Mouse (Mus musculus) liver, embryonic 12.5 days (tissue): ENCODE data around the gene Tnfrsf1a. TPM values are rescaled to one million over a fixed set of nuclear protein-coding genes. Genes with fewer than 3 reads are reported as not detected.

Experiments
- ATAC-seq: fragments of 200-750 bp; cut with Nextera tagmentation; 2 replicates; pipeline ENCODE4 v1.8.0; 2017; ENCODE audit warnings: moderate number of reproducible peaks, mild to moderate bottlenecking, moderate library complexity
- H3K27ac ChIP-seq: fragments of 300-500 bp; sonication (generic); 2 replicates; pipeline ENCODE4 v1.5.1; 2016; ENCODE audit warnings: mild to moderate bottlenecking
- H3K27me3 ChIP-seq: fragments of 300-500 bp; sonication (generic); replicated peaks from 2 replicates; pipeline ENCODE4 v1.6.1; 2016; ENCODE audit warnings: mild to moderate bottlenecking, moderate library complexity
- H3K36me3 ChIP-seq: fragments of 300-500 bp; sonication (generic); 2 replicates; pipeline ENCODE4 v1.6.1; 2016; ENCODE audit warnings: mild to moderate bottlenecking, moderate library complexity
- H3K4me1 ChIP-seq: fragments of 300-500 bp; sonication (generic); 2 replicates; pipeline ENCODE4 v1.6.1; 2016
- H3K4me2 ChIP-seq: fragments of 300-500 bp; sonication (generic); 2 replicates; pipeline ENCODE4 v1.6.1; 2016; ENCODE audit warnings: mild to moderate bottlenecking, moderate library complexity
- H3K4me3 ChIP-seq: fragments of 300-500 bp; sonication (generic); 2 replicates; pipeline ENCODE4 v1.5.1; 2016; ENCODE audit warnings: mild to moderate bottlenecking, moderate library complexity
- H3K9ac ChIP-seq: fragments of 300-500 bp; sonication (generic); 2 replicates; pipeline ENCODE4 v1.6.1; 2016; ENCODE audit warnings: mild to moderate bottlenecking, moderate library complexity
- H3K9me3 ChIP-seq: fragments of 300-500 bp; sonication (generic); replicated peaks from 2 replicates; pipeline ENCODE4 v1.6.1; 2016; ENCODE audit warnings: mild to moderate bottlenecking, moderate library complexity
- WGBS: fragments of 180-500 bp; shearing (Covaris S2); methylation state at CpG from one replicate; pipeline ENCODE4 v1.1.7; 2016; ENCODE audit not compliant: insufficient replicate concordance; 5-methylcytosine and 5-hydroxymethylcytosine counted together
- polyA plus RNA-seq: library from polyadenylated mRNA; unstranded; fragments of >200 nt; fragmentation: Nextera tagmentation; extraction: Ambion mirVana; gene quantifications from 2 replicates; pipeline ENCODE4 v1.2.1, GENCODE M21; 2016

Gene Tnfrsf1a
- polyA plus RNA-seq, 1 experiment from 2014 or later, result 23.0 TPM

- Histone ChIP-seq H3K9me3 (no peaks in the 10 kb centered on the region), H3K36me3 (peaks cover 17% of the 10 kb centered on the region), H3K27ac (peak within 1 kb of the TSS; percentile 71), H3K4me3 (peak within 1 kb of the TSS; percentile 53), H3K9ac (peak within 1 kb of the TSS; percentile 60), H3K4me2 (peak within 1 kb of the TSS; percentile 69), H3K27me3 (peaks cover 24% of the 10 kb centered on the region), H3K4me1 (peaks cover 27% of the 10 kb centered on the region)
- ATAC-seq, result peak; percentile 77
- WGBS, result 2% methylated on average over 36 of the region's 46 CpGs
Measured at GRCm38 (mm10) chr6:125313546-125314230, 35.5 kb upstream of the Tnfrsf1a start, which contains the start of gene Ltbr. Gene Ltbr (minus strand): TSS chr6:125313885.

DNA sequence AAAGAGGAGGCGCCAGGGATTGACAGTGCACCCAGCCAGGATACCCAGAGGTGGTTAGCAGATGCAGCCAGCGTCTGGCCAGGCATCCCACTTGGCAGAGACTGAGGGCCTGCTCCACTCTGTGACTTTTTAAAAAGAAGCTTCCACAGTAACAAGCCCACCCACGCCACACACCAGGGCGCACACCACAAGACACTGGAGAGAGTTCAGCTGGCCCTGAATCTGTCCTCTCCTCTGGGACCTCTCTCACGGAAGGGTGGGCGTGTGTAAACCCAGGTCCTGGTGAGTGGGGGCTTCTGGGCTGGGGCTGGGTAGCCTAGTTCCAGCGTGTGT lies 35.0 kb upstream of the Tnfrsf1a start:
- peaks cover 27% of the 10 kb centered on the region for H3K4me1 ChIP-seq
- peaks cover 28% of the 10 kb centered on the region for H3K27me3 ChIP-seq
- peaks cover 12% of the 10 kb centered on the region for H3K36me3 ChIP-seq
- peak overlapping the region; percentile 53 for H3K4me3 ChIP-seq
- H3K9me3 ChIP-seq, result no peaks in the 10 kb centered on the region
- 0 out of 2 replicates have a peak overlapping the region, but pooled peaks have one; percentile 60 for H3K9ac ChIP-seq
- peak; percentile 6 for ATAC-seq
- H3K27ac ChIP-seq, result peak overlapping the region; percentile 71; the same call in 1 of the 2 replicates
- WGBS, result 47% methylated on average over 7 of the region's 7 CpGs
- peak overlapping the region; percentile 69 for H3K4me2 ChIP-seq

DNA sequence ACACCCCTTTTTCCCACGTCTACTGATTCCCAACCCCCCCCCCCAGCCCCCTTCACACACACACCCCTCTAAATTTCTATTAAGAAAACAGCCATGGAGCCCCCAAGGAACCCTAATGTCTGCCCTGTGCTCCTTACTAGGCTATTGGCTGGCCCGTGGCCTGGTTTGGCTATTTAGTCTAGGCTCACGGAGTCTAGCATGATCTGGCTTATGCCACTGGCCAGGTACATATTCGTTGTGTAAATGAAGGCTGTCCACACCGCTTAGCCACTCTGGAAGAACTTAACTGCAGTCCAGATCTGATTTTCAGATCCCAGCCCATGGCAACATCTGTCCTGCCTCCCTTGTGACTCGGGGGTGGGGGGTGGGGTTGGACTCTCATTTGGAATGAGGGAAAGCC lies 34.4 kb upstream of the Tnfrsf1a start:
- Histone ChIP-seq H3K4me2 (no peak overlapping the region), H3K4me3 (no peak overlapping the region), H3K9ac (no peak overlapping the region), H3K36me3 (peaks cover 7% of the 10 kb centered on the region; the same call in 1 of the 2 replicates), H3K27me3 (peaks cover 34% of the 10 kb centered on the region), H3K9me3 (no peaks in the 10 kb centered on the region), H3K4me1 (peaks cover 24% of the 10 kb centered on the region), H3K27ac (no peak overlapping the region)
- no peak for ATAC-seq
- 61% methylated on average over 6 of the region's 6 CpGs for WGBS

GRCm38 (mm10) chr6:125317077-125317476 lies 32.1 kb upstream of the Tnfrsf1a start:
- 69% methylated on average over 7 of the region's 7 CpGs for WGBS
- Histone ChIP-seq H3K4me3 (no peak overlapping the region), H3K4me2 (no peak overlapping the region), H3K27ac (no peak overlapping the region), H3K9me3 (no peaks in the 10 kb centered on the region), H3K27me3 (peaks cover 57% of the 10 kb centered on the region), H3K36me3 (no peaks in the 10 kb centered on the region), H3K9ac (no peak overlapping the region), H3K4me1 (peaks cover 26% of the 10 kb centered on the region)
- ATAC-seq, result no peak

- H3K4me3 ChIP-seq, result no peak overlapping the region
- 48% methylated on average over 15 of the region's 15 CpGs for WGBS
- peaks cover 57% of the 10 kb centered on the region for H3K27me3 ChIP-seq
- no peak overlapping the region for H3K4me2 ChIP-seq
- ATAC-seq, result no peak
- H3K27ac ChIP-seq, result no peak overlapping the region
- H3K4me1 ChIP-seq, result peaks cover 8% of the 10 kb centered on the region
- no peaks in the 10 kb centered on the region for H3K9me3 ChIP-seq
- H3K9ac ChIP-seq, result no peak overlapping the region
- H3K36me3 ChIP-seq, result no peaks in the 10 kb centered on the region
Measured at GRCm38 (mm10) chr6:125318981-125319918, 29.9 kb upstream of the Tnfrsf1a start.

DNA sequence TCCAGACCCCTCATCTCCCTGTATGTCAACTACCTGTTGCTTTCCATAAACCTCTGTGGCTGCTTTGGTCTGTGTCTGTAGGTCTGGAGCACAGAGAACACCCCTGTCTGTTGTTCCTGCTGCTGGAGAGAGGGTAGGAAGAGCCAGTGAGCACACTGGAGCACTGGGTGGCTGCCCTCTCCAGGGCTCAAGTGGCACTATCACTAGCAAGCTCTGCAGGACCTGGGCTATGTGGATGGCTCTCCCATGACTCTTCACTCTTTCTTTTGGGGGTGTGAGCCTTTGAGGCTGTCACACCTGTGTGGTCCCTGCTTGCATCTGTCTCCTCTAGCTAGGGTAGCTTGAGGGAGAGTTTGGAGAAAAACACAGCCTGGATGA lies 29.3 kb upstream of the Tnfrsf1a start:
- no peaks in the 10 kb centered on the region for H3K9me3 ChIP-seq
- no peak overlapping the region for H3K9ac ChIP-seq
- ATAC-seq, result no peak
- H3K4me2 ChIP-seq, result no peak overlapping the region
- peaks cover 5% of the 10 kb centered on the region; the same call in 1 of the 2 replicates for H3K4me1 ChIP-seq
- peaks cover 56% of the 10 kb centered on the region for H3K27me3 ChIP-seq
- H3K27ac ChIP-seq, result no peak overlapping the region
- no peak overlapping the region for H3K4me3 ChIP-seq
- H3K36me3 ChIP-seq, result no peaks in the 10 kb centered on the region

- H3K9ac ChIP-seq, result no peak within 1 kb of the TSS
- H3K27ac ChIP-seq, result no peak within 1 kb of the TSS
- no peak within 1 kb of the TSS for H3K4me3 ChIP-seq
- ATAC-seq, result no peak
- peak within 1 kb of the TSS; percentile 13; the same call in 1 of the 2 replicates for H3K4me2 ChIP-seq
- no peaks in the 10 kb centered on the region for H3K36me3 ChIP-seq
- no peaks in the 10 kb centered on the region for H3K9me3 ChIP-seq
- peaks cover 5% of the 10 kb centered on the region; the same call in 1 of the 2 replicates for H3K4me1 ChIP-seq
- 55% methylated on average over 1 of the region's 1 CpGs for WGBS
- H3K27me3 ChIP-seq, result peaks cover 56% of the 10 kb centered on the region
Measured at GRCm38 (mm10) chr6:125320323-125320722, 28.8 kb upstream of the Tnfrsf1a start, which contains the start of gene Scnn1a. Gene Scnn1a (plus strand): TSS chr6:125320659.

DNA sequence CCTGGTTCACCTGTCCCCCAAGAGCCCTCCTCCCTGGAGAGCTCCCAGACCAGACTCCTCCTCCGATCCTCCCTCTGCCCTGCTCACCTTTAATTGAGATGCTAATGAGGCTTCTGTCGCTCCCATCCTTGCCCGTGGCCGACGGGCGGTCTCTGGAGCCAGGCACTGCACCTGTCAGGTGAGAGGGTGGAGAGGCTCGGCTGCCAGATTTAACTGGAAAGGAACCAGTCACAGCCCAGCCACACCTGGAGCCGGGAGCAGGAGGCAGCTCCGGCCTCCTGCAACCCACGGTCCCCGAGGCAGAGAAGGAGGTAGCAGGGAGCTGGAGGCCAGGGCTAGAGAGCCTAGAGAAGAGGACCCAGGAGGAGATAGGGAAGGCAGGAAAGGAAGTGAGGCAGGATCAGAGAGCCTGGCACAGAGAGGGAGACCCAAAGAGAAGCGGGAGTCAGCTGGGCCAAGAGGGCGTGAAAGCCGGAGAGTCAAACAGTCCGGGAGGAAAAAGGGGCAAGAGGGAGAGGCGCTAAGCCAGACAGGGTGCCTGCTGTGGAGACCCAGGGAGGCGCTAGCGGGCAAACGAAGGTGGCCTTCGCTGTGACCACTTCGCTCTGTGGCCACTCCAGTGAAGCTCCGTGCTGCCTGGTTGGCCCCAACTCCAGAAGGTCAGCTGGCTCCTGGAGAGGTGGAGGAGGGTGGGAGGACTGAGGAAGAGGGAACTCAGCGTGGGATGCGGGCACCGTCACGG lies 27.9 kb upstream of the Tnfrsf1a start:
- peak overlapping the region; percentile 13; the same call in 1 of the 2 replicates for H3K4me2 ChIP-seq
- peaks cover 5% of the 10 kb centered on the region; the same call in 1 of the 2 replicates for H3K4me1 ChIP-seq
- no peaks in the 10 kb centered on the region for H3K36me3 ChIP-seq
- WGBS, result 8% methylated on average over 26 of the region's 26 CpGs
- no peak overlapping the region for H3K27ac ChIP-seq
- no peaks in the 10 kb centered on the region for H3K9me3 ChIP-seq
- no peak overlapping the region for H3K4me3 ChIP-seq
- no peak overlapping the region for H3K9ac ChIP-seq
- H3K27me3 ChIP-seq, result peaks cover 56% of the 10 kb centered on the region
- no peak for ATAC-seq

DNA sequence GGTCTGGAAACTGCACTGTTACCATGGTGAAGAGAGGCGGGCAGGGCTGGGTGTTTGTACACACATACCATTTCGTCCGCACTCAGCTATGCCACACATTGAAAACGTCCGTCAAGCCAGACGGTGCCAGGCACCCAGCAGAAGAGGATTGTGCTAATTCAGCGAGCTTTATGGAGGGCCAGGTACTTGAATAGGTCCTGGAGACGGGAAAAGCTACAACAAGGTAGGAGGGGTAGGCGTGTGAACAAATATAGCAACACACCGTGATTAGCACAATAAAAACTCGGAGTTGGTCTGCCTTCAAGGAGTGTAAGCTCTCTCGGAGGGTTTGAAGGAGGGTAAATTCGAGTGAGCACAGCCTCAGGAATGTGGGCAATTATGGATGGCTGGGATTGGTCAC lies 26.4 kb upstream of the Tnfrsf1a start:
- no peak overlapping the region for H3K27ac ChIP-seq
- no peak overlapping the region for H3K4me3 ChIP-seq
- WGBS, result 57% methylated on average over 13 of the region's 13 CpGs
- H3K36me3 ChIP-seq, result no peaks in the 10 kb centered on the region
- H3K9ac ChIP-seq, result no peak overlapping the region
- no peak for ATAC-seq
- no peaks in the 10 kb centered on the region for H3K9me3 ChIP-seq
- peaks cover 5% of the 10 kb centered on the region; the same call in 1 of the 2 replicates for H3K4me1 ChIP-seq
- peaks cover 56% of the 10 kb centered on the region for H3K27me3 ChIP-seq
- no peak overlapping the region for H3K4me2 ChIP-seq

- Histone ChIP-seq H3K4me2 (no peak overlapping the region), H3K9me3 (no peaks in the 10 kb centered on the region), H3K36me3 (no peaks in the 10 kb centered on the region), H3K27ac (no peak overlapping the region), H3K9ac (no peak overlapping the region), H3K4me1 (peaks cover 5% of the 10 kb centered on the region; the same call in 1 of the 2 replicates), H3K27me3 (peaks cover 56% of the 10 kb centered on the region), H3K4me3 (no peak overlapping the region)
- 56% methylated on average over 6 of the region's 6 CpGs for WGBS
- no peak for ATAC-seq
Measured at GRCm38 (mm10) chr6:125323547-125323946, 25.6 kb upstream of the Tnfrsf1a start.

- WGBS, result 49% methylated on average over 6 of the region's 6 CpGs
- Histone ChIP-seq H3K27ac (no peak overlapping the region), H3K4me1 (peaks cover 5% of the 10 kb centered on the region; the same call in 1 of the 2 replicates), H3K9ac (no peak overlapping the region), H3K4me3 (no peak overlapping the region), H3K27me3 (peaks cover 44% of the 10 kb centered on the region), H3K4me2 (no peak overlapping the region), H3K9me3 (no peaks in the 10 kb centered on the region), H3K36me3 (no peaks in the 10 kb centered on the region)
- ATAC-seq, result no peak
Measured at GRCm38 (mm10) chr6:125325337-125325736, 23.8 kb upstream of the Tnfrsf1a start.
